Mouse (Mus musculus) CD4-positive, CD25-positive, alpha-beta regulatory T cell, adult 2 months (primary cell): ENCODE measurements around the gene Zfp592.

ENCODE experiments used
- DNase-seq: peaks from one replicate; pipeline ENCODE4 v3.0.0-alpha.2; 2012; ENCODE audit warnings: low read depth, low spot score

Zfp592 gene

DNA sequence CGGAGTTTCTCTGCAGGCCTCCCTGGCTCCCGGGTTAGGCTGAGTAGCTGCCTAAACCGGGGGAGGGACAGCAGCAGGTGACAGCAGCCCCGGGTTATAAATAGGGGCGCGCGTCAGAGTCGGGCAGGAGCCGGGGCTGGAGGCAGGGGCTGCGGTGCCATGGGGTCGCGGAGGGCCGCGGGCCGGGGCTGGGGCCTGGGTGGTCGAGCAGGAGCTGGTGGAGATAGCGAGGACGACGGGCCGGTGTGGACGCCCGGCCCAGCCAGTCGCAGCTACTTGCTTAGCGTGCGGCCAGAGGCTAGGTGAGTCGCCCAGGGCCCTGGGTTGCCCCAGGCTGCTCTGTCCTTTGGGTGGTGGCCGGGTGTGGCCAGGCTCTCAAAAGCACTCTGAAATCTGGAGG is 64.0 kb downstream of the Zfp592 start, which contains the start of gene Alpk3:
Gene Alpk3, plus strand, starts transcription at position 130 of the 400 bp plus-strand sequence.
- no peak for DNase-seq

DNA sequence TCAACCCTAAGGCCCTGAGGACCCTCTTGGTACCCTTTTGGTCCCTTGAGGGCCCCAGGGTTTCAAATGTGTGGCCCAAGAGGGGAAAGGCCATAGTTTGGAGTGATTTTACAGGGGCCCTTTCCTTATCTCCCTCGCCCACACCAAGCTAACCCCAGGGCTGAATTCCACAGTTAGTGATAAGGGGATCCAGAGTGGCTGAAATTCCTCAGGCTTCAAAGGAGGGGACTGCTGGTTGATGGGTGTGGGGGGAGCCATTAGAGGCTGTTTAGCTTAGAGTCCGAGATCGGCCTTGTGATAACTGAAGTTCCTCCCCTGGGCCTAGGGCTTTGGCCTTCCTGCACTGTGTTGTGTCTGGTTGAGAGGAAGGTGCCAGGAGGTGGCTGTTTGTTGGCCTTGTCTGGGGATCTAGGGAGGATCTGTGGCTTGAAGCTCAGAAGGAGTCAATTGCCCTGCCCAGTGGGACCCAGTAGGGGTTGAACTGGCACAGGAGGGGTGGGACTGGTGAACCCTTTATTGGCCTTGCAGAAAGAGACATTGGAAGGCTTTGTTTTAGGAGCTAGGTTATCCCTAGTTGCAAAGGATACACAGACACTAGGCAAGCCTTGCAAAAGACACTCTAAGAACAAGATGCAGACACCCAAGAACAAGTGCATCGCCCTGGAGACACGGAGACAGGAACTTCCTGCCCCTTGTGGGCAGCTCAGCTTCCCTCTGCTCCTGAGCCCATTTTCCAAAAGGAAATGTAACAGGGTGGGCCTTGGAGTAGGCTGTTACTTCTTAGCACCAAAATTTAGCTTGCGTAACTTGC is 64.6 kb downstream of the Zfp592 start:
- DNase-seq: no peak

DNA sequence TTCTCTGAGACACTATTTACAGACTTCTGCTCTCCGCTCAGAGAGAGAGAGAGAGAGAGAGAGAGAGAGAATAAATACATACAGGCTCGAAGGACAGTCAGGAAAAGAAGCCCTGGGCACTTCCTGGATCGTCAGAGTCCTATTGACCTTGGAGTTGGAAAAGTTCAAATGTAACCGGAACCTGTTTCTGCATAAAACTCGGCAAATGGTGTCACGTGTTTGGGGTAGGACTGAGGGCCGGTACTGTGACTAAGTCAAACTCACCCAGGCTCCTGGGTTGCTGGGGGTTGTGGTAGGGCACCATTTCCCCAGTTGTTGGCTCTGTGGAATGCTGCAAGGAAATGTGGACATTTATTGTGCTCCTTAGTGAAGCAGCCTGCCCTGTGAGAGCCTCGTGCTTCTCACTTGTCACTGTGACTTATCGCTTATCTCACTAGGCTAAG is 65.3 kb downstream of the Zfp592 start:
- DNase-seq: no peak

DNA sequence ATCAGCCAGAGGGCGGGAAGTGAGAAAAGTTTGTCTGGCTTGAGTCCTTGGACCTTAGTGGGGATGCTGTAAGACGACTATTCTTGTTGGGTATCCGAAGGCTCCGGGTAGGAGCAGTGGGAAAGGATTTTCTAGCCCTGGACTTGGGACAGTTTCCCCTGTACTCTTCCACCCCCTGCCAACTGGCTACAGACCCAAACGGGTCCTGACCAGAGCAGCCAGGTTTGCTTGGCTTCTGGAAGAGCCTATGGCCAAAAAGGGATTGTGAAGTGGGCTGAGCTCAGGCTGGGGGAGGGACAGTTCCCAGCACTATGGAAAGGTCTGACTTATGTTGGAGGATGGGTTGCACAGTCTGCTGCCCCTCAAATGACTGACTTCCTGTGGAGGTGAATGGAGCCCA is 65.9 kb downstream of the Zfp592 start:
- no peak for DNase-seq

DNA sequence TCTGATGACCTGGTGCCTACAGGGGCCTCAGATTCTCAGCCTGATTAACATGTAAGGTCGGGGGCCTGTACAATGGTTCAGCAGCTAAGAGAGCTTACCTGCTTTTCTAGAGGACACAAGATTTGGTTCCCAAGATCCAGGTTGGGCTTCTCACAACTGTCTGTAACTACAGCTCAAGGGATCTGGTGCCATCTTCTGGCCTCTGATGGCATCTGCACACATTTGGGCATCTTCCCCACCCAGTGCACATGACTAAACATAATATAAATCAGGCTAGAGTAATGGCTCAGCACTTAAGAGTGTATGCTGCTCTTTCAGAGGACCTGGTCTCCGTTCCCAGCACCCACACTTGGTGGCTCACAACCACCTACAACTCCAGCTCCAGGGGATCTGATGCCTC is 67.4 kb downstream of the Zfp592 start:
- DNase-seq: peak; percentile 75

DNA sequence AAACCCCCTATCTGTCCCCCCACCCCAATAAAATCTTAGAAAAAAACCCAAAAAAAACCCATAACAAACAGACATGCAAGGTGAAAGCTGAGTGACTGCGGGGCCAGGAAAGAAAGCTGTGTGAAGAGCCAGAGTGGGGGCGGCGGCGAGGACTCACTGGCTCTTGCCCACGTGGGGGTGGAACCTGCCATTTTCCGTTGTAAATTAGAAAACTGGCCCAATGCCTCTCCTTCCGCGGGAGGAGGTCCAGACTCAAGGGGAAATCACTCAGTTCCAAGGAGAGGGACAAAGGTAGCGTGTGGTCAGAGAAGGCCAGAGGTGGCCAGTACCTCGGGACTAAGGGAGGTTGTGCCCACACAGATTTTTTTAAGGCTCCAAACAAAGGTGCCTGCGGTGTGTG is 68.5 kb downstream of the Zfp592 start:
- no peak for DNase-seq

DNA sequence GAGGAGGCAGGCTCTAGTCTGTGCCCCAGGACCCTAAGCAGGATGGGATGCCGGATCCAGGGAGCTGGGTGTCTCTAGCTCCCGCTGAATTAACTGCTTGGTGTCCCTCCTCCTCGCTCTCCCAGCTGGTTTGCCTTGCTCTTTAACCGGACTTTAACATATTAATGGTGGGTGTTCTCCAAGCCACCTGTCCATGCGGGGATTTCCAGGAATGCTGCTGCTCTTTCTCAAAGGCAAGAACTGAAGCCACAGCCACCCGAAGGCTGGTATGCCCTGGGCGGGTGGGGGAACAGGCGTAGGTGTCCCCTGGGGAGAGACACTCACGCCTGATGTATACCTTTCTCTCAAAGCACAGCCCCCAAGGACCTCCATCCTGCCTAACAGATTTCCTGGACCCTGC is 69.9 kb downstream of the Zfp592 start:
- DNase-seq: no peak

DNA sequence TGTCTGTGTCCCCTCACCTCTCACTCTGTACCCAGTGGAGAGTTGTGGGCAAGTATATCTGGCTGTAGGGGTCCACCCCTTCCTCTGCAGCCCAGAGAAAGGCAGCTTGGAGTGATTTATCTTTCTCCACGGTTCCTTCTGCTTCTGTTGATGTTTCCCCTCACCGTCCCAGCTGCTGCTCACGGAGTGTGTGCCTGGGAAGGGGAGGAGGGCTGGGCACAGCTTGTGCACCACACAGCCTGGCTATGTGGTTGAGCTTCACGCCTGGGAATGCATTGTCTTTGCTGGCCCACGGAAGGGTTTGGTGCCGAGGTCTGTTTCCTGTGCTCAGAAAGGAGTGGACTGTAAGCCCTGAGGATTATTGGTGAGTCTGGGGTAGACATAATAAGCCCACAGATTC is 73.2 kb downstream of the Zfp592 start:
- DNase-seq: no peak

DNA sequence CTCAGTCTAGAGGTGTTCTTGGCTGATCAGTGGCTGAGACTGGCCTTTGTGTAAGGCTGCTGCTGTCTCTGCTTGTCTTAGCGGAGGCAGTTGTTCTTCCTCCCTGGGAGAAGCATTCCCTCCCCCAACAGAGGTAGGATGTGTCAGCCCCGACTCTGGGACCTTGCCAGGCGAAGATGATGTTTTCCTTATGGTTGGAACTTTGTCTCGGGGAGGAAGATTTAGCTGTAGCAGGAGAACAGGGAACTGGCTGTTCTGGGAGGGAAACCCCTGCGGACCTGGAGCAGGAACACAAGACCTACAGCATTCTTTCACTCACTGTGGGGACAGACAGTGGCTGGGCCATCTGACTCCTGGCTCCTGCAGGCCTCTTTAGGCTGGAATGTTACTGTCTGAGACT is 79.0 kb downstream of the Zfp592 start:
- DNase-seq: no peak

DNA sequence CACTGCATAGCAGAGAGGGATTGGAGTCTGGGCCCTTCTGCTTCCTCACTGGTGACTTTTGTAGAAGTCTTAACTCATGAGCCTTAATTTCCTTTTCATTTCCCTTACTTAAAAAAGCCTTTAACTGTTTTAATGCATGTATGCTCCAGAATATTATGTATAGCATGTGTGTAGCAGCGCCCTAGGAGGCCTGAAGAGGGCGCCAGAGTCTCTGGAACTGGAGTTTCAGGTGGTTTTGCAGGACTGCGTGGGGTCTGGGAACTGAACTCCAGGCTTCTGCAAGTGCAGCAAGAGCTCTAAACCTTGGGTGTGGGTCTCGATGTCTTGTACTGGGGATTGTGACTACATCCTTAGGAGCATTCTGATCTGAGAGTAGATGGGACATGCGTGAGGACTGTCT is 79.8 kb downstream of the Zfp592 start:
- DNase-seq: peak; percentile 45

DNA sequence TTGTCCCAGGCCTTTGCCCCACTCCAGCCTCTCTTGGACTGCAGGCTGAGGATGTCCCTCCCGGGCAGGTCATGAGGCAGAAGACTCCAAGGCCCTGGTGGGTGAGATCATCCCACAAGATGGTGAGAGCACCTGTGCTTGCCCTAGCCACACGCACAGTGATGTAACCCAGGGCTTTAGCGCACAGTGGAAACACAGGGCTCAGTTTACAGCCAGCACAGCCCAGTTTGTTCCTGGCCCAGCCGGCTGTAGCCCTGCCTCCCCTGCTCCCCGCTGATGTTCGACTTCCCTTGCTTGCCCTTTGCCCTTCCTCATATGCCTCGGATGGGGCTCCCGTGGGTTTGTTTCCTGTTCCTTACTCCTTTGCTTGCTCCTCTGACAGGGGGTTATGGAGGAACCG is 81.1 kb downstream of the Zfp592 start:
- peak; percentile 54 for DNase-seq

DNA sequence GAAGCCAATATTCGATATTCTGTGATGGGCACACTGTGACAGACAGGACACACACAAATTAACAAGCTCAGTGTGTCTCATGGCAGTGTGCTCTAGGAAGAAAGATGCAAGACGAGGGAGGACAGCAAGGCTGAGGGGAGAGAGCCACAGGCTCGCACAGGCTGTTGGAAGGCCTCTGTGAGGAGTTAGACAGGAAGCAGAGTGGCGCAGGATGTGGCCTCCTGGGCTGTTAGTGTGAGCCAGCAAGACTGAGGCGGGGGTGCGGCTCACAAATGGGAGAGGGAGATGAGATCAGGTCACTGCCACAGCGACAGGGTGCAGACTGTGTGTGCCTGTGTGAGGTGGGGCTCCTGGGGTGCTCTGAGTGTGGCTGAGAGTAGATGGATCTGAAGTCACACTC is 81.8 kb downstream of the Zfp592 start:
- peak; percentile 81 for DNase-seq

DNA sequence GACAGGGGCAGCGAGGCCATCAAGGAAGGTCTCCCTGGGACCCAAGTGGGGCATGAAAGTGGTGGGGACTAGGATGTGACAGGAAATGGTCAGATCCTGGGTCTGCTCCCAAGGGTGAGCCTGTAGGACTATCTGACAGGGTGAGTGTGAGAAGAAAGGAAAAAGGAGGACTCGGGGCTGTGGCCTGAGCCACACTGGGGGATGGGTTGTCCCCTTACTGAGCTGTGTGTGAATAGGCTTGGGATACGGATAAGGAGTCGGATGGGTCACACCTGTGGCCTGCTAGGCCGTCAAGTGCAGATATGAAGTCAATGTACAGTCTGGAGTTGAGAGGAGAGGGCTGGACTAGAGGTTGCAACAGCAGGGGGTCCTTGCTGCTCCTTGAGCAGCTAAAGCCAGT is 82.3 kb downstream of the Zfp592 start:
- DNase-seq: no peak

DNA sequence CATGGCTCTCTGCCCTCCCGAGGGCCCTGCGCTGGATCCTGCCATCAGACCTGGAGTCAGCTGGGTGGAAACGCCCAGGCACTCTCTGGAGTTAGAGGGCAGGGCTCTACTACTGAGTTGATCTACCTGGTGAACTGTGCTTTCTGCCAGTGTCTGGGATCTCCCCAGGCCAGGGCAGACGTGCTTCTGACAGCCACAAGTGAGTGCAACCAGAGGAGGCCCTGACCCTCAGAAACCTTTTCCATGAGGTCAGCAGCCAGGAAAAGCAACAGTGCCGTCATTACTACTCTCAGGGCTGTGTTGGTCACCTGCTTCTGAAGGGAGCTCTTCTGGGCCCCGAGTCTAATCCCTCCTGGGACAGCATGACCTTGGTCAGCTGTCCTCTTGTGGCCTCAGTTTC is 83.5 kb downstream of the Zfp592 start:
- no peak for DNase-seq

DNA sequence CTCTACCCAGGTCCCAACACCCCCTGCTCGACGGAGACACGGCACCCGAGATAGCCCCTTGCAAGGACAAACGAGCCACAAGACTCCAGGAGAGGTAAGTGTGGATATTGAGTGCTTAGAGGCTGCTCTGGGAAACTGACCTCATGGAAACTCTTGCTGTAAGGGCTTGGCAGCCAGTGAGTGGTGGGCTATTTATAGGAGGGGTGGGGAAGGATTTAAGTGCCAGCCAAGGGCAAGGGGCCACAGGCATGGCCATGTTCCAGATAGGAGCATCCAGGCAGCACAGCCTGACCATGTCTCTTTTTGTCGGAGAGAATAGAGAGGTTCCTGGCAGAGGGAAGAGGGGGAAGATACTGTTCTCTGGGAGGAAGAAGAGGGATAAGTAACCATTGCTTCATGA is 85.3 kb downstream of the Zfp592 start:
- DNase-seq: no peak

DNA sequence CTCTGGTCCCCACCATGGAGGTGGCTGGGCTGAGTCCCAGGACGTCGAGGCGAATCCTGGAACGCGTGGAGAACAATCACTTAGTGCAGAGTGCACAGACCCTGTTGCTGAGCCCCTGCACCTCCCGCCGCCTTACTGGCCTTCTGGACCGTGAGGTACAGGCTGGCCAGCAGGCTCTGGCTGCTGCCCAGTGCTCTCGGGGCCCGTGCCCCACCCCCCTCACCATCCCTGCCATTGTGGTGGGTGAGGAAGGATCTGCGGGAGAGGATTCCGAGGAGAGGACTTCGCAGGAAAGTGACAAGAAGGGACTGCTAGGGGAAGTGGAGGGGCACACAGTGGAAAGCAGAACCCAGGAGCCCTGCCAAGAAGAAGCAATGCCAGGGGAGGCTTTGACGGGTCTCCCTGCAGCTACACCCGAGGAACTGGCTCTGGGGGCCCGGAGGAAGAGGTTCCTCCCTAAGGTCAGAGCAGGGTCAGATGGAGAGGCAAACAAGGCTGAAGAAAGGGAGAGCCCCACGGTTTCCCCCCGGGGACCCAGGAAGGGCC is 100.0 kb downstream of the Zfp592 start:
- DNase-seq: no peak

DNA sequence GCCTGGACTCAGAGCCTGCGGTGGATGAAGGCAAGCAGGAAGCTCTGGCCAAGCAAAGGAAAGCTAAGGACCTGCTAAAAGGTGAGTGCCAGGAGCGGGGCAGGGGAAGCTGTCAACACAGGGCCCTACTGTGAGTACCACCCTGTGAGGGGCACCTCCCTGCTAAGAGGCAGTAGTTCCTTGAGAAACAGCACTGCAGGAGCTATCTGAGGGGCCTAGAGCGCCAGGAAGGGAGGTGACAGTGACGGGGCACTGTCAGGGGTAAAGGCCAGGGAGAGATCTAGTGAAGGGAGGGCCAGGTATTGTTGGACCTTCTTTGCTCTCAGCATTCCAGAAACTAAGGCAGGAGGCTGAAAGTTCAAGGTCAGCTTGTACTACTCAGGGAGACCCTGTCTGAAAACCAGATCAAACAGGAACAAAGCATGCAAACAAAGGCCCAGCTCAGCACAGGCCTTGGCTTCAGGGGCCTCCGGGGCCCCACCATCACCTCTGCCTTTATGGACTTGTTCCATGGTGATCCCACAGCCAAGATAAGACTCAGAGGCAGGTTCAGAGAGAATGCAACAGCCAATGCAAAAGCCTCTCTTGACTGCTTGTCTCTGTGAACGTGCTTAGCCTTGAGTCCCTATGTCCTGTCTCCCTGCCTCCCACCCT is 100.8 kb downstream of the Zfp592 start:
- no peak for DNase-seq
